ENCODE assay signal across 8 mouse cellular contexts in genomic region chr11:102309821-102310617, GRCm38 (mm10). TPM values are rescaled to one million over a fixed set of nuclear protein-coding genes. Genes with fewer than 3 reads are reported as not detected.
DNase-seq lines count a peak whose midpoint lies in the region; ATAC-seq and TF ChIP-seq lines count a peak whose summit lies in the region.

No protein-coding gene starts in this region.

- TF ChIP-seq POLR2A in bone marrow macrophage, adult 2 months (IDR thresholded peaks at IDR 0.05; ENCODE audit: borderline replicate concordance, low read depth, low read length): no peak

- peaks cover 19% of the 10 kb centered on the region for H3K4me1 ChIP-seq in kidney, embryonic 14.5 days (ENCODE audit: control insufficient read depth, insufficient read depth, low read length)
- H3K4me1 ChIP-seq in bone marrow macrophage, adult 2 months (ENCODE audit: control insufficient read depth, insufficient read depth, low read length): peaks cover 19% of the 10 kb centered on the region
- H3K4me1 ChIP-seq in hindbrain, embryonic 12.5 days: peaks cover 28% of the 10 kb centered on the region
- H3K4me1 ChIP-seq in midbrain, embryonic 15.5 days: peaks cover 21% of the 10 kb centered on the region

- no peak overlapping the region; the same call in 1 of the 2 replicates for H3K27ac ChIP-seq in kidney, embryonic 14.5 days (ENCODE audit: low read depth, low read length)
- H3K27ac ChIP-seq in bone marrow macrophage, adult 2 months (ENCODE audit: insufficient read depth, low read depth, low read length): no peak overlapping the region
- peak overlapping the region; percentile 60; the same call in 1 of the 2 replicates for H3K27ac ChIP-seq in hindbrain, embryonic 12.5 days
- H3K27ac ChIP-seq in midbrain, embryonic 15.5 days: 0 out of 2 replicates have a peak overlapping the region, but pooled peaks have one; percentile 67

- ATAC-seq in kidney, embryonic 14.5 days (ENCODE audit: low FRiP score, low TSS enrichment): no peak
- ATAC-seq in hindbrain, embryonic 12.5 days (ENCODE audit: low FRiP score): no peak
- ATAC-seq in midbrain, embryonic 15.5 days (replicated peaks): 0 out of 2 replicates have a peak, but pooled peaks have one; percentile 18

- peak overlapping the region; percentile 34 for H3K4me3 ChIP-seq in kidney, embryonic 14.5 days (ENCODE audit: low read length)
- H3K4me3 ChIP-seq in bone marrow macrophage, adult 2 months (ENCODE audit: insufficient read depth, low read length): peak overlapping the region; percentile 62
- peak overlapping the region; percentile 25 for H3K4me3 ChIP-seq in hindbrain, embryonic 12.5 days
- no peak overlapping the region for H3K4me3 ChIP-seq in midbrain, embryonic 15.5 days

- no peak for DNase-seq in kidney, postnatal 10 days
- no peak for DNase-seq in urinary bladder, postnatal 25 days (ENCODE audit: low spot score)
- DNase-seq in urinary bladder, postnatal 4 days (ENCODE audit: low spot score in 2 of 2): no peak
- DNase-seq in adipocyte (ENCODE audit: low spot score): no peak

- TF ChIP-seq CTCF in bone marrow macrophage, adult 2 months (IDR thresholded peaks at IDR 0.05; ENCODE audit: low read depth, low read length): no peak

- H3K27me3 ChIP-seq in kidney, embryonic 14.5 days (ENCODE audit: control insufficient read depth, insufficient read depth, low read length): no peaks in the 10 kb centered on the region
- H3K27me3 ChIP-seq in hindbrain, embryonic 12.5 days: no peaks in the 10 kb centered on the region
- no peaks in the 10 kb centered on the region for H3K27me3 ChIP-seq in midbrain, embryonic 15.5 days (replicated peaks)

- H3K4me2 ChIP-seq in kidney, embryonic 14.5 days (replicated peaks; ENCODE audit: low read depth, low read length): peak overlapping the region; percentile 63; the same call in 1 of the 2 replicates
- H3K4me2 ChIP-seq in hindbrain, embryonic 12.5 days (replicated peaks): peak overlapping the region; percentile 55
- H3K4me2 ChIP-seq in midbrain, embryonic 15.5 days: peak overlapping the region; percentile 51

- no peak overlapping the region; the same call in 1 of the 2 replicates for H3K9ac ChIP-seq in kidney, embryonic 14.5 days (ENCODE audit: low read depth, low read length)
- H3K9ac ChIP-seq in hindbrain, embryonic 12.5 days: peak overlapping the region; percentile 53
- H3K9ac ChIP-seq in midbrain, embryonic 15.5 days: no peak overlapping the region

- H3K36me3 ChIP-seq in kidney, embryonic 14.5 days (ENCODE audit: control insufficient read depth, insufficient read depth, low read length): peaks cover 72% of the 10 kb centered on the region
- H3K36me3 ChIP-seq in hindbrain, embryonic 12.5 days: peaks cover 81% of the 10 kb centered on the region
- peaks cover 55% of the 10 kb centered on the region for H3K36me3 ChIP-seq in midbrain, embryonic 15.5 days (replicated peaks)

- no peaks in the 10 kb centered on the region for H3K9me3 ChIP-seq in kidney, embryonic 14.5 days (ENCODE audit: control insufficient read depth, low read length)
- no peaks in the 10 kb centered on the region for H3K9me3 ChIP-seq in hindbrain, embryonic 12.5 days (replicated peaks)
- no peaks in the 10 kb centered on the region for H3K9me3 ChIP-seq in midbrain, embryonic 15.5 days

- 88% methylated on average over 22 of the region's 22 CpGs for WGBS in kidney, embryonic 14.5 days
- WGBS in hindbrain, embryonic 12.5 days: 88% methylated on average over 22 of the region's 22 CpGs
- 88% methylated on average over 22 of the region's 22 CpGs for WGBS in midbrain, embryonic 15.5 days

RNA-seq across cellular contexts. Expression of gene Ubtf, which starts 9.5 kb away (rescaled TPM):
- 86.5 and 105 TPM in 2 replicates for polyA plus RNA-seq in kidney, embryonic 14.5 days (2014; fragmentation: Nextera tagmentation; extraction: Ambion mirVana)
- polyA plus RNA-seq in bone marrow macrophage, adult 2 months (2012; ENCODE audit: insufficient read depth, insufficient read length, missing spikeins): 59.0 and 59.7 TPM in 2 replicates
- 101 and 111 TPM in 2 replicates for polyA plus RNA-seq in hindbrain, embryonic 12.5 days (2016; fragmentation: Nextera tagmentation; extraction: Ambion mirVana)
- polyA plus RNA-seq in midbrain, embryonic 15.5 days (2015; fragmentation: Nextera tagmentation; extraction: Ambion mirVana): 82.8 and 83.9 TPM in 2 replicates

RNA-seq across cellular contexts. Expression of gene Atxn7l3, which starts 13.6 kb away (rescaled TPM):
- 15.2 and 18.6 TPM in 2 replicates for polyA plus RNA-seq in kidney, embryonic 14.5 days (2014; fragmentation: Nextera tagmentation; extraction: Ambion mirVana)
- 32.9 and 39.8 TPM in 2 replicates for polyA plus RNA-seq in bone marrow macrophage, adult 2 months (2012; ENCODE audit: insufficient read depth, insufficient read length, missing spikeins)
- polyA plus RNA-seq in hindbrain, embryonic 12.5 days (2016; fragmentation: Nextera tagmentation; extraction: Ambion mirVana): 28.5 and 29.7 TPM in 2 replicates
- 31.6 and 31.8 TPM in 2 replicates for polyA plus RNA-seq in midbrain, embryonic 15.5 days (2015; fragmentation: Nextera tagmentation; extraction: Ambion mirVana)

RNA-seq across cellular contexts. Expression of gene Tmub2, which starts 25.3 kb away (rescaled TPM):
- polyA plus RNA-seq in kidney, embryonic 14.5 days (2014; fragmentation: Nextera tagmentation; extraction: Ambion mirVana): 41.6 and 54.2 TPM in 2 replicates
- 50.6 and 62.2 TPM in 2 replicates for polyA plus RNA-seq in bone marrow macrophage, adult 2 months (2012; ENCODE audit: insufficient read depth, insufficient read length, missing spikeins)
- polyA plus RNA-seq in hindbrain, embryonic 12.5 days (2016; fragmentation: Nextera tagmentation; extraction: Ambion mirVana): 67.9 and 68.4 TPM in 2 replicates
- polyA plus RNA-seq in midbrain, embryonic 15.5 days (2015; fragmentation: Nextera tagmentation; extraction: Ambion mirVana): 82.3 and 84.4 TPM in 2 replicates

RNA-seq across cellular contexts. Expression of gene Asb16, which starts 41.5 kb away (rescaled TPM):
- 0.09 TPM in 1 of 2 replicates, not detected in the other for polyA plus RNA-seq in kidney, embryonic 14.5 days (2014; fragmentation: Nextera tagmentation; extraction: Ambion mirVana)
- polyA plus RNA-seq in bone marrow macrophage, adult 2 months (2012; ENCODE audit: insufficient read depth, insufficient read length, missing spikeins): not detected in 2 replicates
- polyA plus RNA-seq in hindbrain, embryonic 12.5 days (2016; fragmentation: Nextera tagmentation; extraction: Ambion mirVana): not detected in 2 replicates
- polyA plus RNA-seq in midbrain, embryonic 15.5 days (2015; fragmentation: Nextera tagmentation; extraction: Ambion mirVana): 0.05 TPM in 1 of 2 replicates, not detected in the other

RNA-seq across cellular contexts. Expression of gene Slc4a1, which starts 56.0 kb away (rescaled TPM):
- 3.0 and 3.3 TPM in 2 replicates for polyA plus RNA-seq in kidney, embryonic 14.5 days (2014; fragmentation: Nextera tagmentation; extraction: Ambion mirVana)
- not detected in 2 replicates for polyA plus RNA-seq in bone marrow macrophage, adult 2 months (2012; ENCODE audit: insufficient read depth, insufficient read length, missing spikeins)
- polyA plus RNA-seq in hindbrain, embryonic 12.5 days (2016; fragmentation: Nextera tagmentation; extraction: Ambion mirVana): 30.8 and 33.5 TPM in 2 replicates
- 2.9 and 3.8 TPM in 2 replicates for polyA plus RNA-seq in midbrain, embryonic 15.5 days (2015; fragmentation: Nextera tagmentation; extraction: Ambion mirVana)

Comparison
In these comparisons a context has a peak if more than half of its experiments do, and no peak if none do; other contexts are left out.
1. H3K27ac ChIP-seq: peak in hindbrain, embryonic 12.5 days (single experiment) and midbrain, embryonic 15.5 days (single experiment); none in kidney, embryonic 14.5 days (single experiment) and bone marrow macrophage, adult 2 months (single experiment).
2. Peak in every context shown above with its lines, with median percentiles within 50 percentile points of each other: H3K4me2 ChIP-seq.